Comparison of ENCODE assay signal across 17 mouse cellular contexts in the genomic region with DNA sequence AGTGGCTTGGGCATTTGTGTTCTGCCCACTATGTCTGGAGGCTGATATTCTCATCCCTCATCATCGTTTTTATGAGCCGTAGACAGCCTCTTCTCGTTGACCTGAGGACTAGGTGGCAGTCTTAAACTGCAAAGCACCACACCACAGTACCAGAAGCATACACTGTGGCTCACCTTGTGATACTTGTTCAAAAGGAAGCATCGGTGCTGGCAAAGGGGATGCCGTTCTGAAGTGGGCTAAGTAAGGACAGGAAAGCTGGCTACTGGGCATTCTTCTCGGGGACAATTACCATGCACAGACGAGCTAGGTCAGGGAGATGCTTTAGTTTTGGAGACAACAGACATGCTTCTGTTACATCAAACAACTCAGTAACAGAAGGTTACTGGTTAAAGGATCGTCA. TPM values are rescaled to one million over a fixed set of nuclear protein-coding genes. Genes with fewer than 3 reads are reported as not detected.
A peak's percentile ranks its signal among the peaks of the same experiment; 100 is the strongest.
DNase-seq lines count a peak whose midpoint lies in the region; ATAC-seq and TF ChIP-seq lines count a peak whose summit lies in the region.
"Had no signal": no experiment of that assay in that cellular context is flagged by ENCODE, and none has a peak within 500 bp of the region (broad histone marks: within the 10 kb centered on the region; RNA-seq: fewer than 3 reads in every experiment).

No protein-coding gene starts in this region.

- H3K27me3 ChIP-seq in forebrain, embryonic 14.5 days (replicated peaks; ENCODE audit: control insufficient read depth, insufficient read depth, low read length): no peaks in the 10 kb centered on the region
- no peaks in the 10 kb centered on the region for H3K27me3 ChIP-seq in forebrain, embryonic 10.5 days (ENCODE audit: poor library complexity, severe bottlenecking)
- no peaks in the 10 kb centered on the region for H3K27me3 ChIP-seq in limb, embryonic 11.5 days (ENCODE audit: control insufficient read depth, insufficient read depth, low read length)
- H3K27me3 ChIP-seq in limb, embryonic 10.5 days (ENCODE audit: low read depth, poor library complexity, severe bottlenecking): no peaks in the 10 kb centered on the region
- H3K27me3 ChIP-seq in Patski: no peaks in the 10 kb centered on the region
- no peaks in the 10 kb centered on the region; the same call in 1 of the 2 replicates for H3K27me3 ChIP-seq in neural tube, embryonic 15.5 days (replicated peaks)

- no peaks in the 10 kb centered on the region for H3K4me1 ChIP-seq in forebrain, embryonic 14.5 days (ENCODE audit: control insufficient read depth, insufficient read depth, low read length)
- H3K4me1 ChIP-seq in forebrain, embryonic 10.5 days: no peaks in the 10 kb centered on the region; the same call in 1 of the 2 replicates
- H3K4me1 ChIP-seq in limb, embryonic 11.5 days (ENCODE audit: control insufficient read depth, insufficient read depth, low read length): no peaks in the 10 kb centered on the region
- H3K4me1 ChIP-seq in limb, embryonic 10.5 days: no peaks in the 10 kb centered on the region
- H3K4me1 ChIP-seq in neural tube, embryonic 15.5 days: no peaks in the 10 kb centered on the region

- H3K36me3 ChIP-seq in forebrain, embryonic 14.5 days (ENCODE audit: control insufficient read depth, insufficient read depth, low read length): no peaks in the 10 kb centered on the region
- H3K36me3 ChIP-seq in forebrain, embryonic 10.5 days (replicated peaks): no peaks in the 10 kb centered on the region
- no peaks in the 10 kb centered on the region for H3K36me3 ChIP-seq in limb, embryonic 11.5 days (ENCODE audit: control insufficient read depth, insufficient read depth, low read length)
- H3K36me3 ChIP-seq in limb, embryonic 10.5 days: no peaks in the 10 kb centered on the region
- H3K36me3 ChIP-seq in neural tube, embryonic 15.5 days: no peaks in the 10 kb centered on the region

- H3K9ac ChIP-seq in forebrain, embryonic 14.5 days (ENCODE audit: low read length): no peak overlapping the region
- no peak overlapping the region for H3K9ac ChIP-seq in limb, embryonic 11.5 days (ENCODE audit: low read length)
- no peak overlapping the region for H3K9ac ChIP-seq in neural tube, embryonic 15.5 days (replicated peaks)

- no peak for DNase-seq in forebrain, embryonic 14.5 days (ENCODE audit: low spot score)
- no peak for DNase-seq in forebrain, embryonic 10.5 days (ENCODE audit: extremely low spot score, low spot score)
- no peak for DNase-seq in limb, embryonic 11.5 days (ENCODE audit: low spot score)
- DNase-seq in limb, embryonic 10.5 days (ENCODE audit: low spot score): no peak
- DNase-seq in Patski (ENCODE audit: low read depth, low spot score): no peak
- DNase-seq in adrenal gland, adult (ENCODE audit: inconsistent age in 2 of 2, low spot score in 1 of 2): no peak
- DNase-seq: layer of hippocampus, adult 9-11 months; right cerebral cortex, postnatal 25 days; thymus, adult 18-20 months; thymus, postnatal 4 days had no signal

- no peaks in the 10 kb centered on the region for H3K9me3 ChIP-seq in forebrain, embryonic 14.5 days (replicated peaks; ENCODE audit: control insufficient read depth, low read length)
- H3K9me3 ChIP-seq in forebrain, embryonic 10.5 days: no peaks in the 10 kb centered on the region
- H3K9me3 ChIP-seq in limb, embryonic 11.5 days (ENCODE audit: control insufficient read depth, low read length): no peaks in the 10 kb centered on the region
- H3K9me3 ChIP-seq in limb, embryonic 10.5 days (replicated peaks): no peaks in the 10 kb centered on the region
- no peaks in the 10 kb centered on the region for H3K9me3 ChIP-seq in neural tube, embryonic 15.5 days (replicated peaks)

- TF ChIP-seq CTCF in Patski (IDR thresholded peaks at IDR 0.05): no peak

- no peak overlapping the region for H3K4me3 ChIP-seq in forebrain, embryonic 14.5 days (ENCODE audit: low read depth, low read length)
- no peak overlapping the region for H3K4me3 ChIP-seq in forebrain, embryonic 10.5 days
- no peak overlapping the region for H3K4me3 ChIP-seq in limb, embryonic 11.5 days (ENCODE audit: low read depth, low read length)
- no peak overlapping the region for H3K4me3 ChIP-seq in limb, embryonic 10.5 days
- no peak overlapping the region for H3K4me3 ChIP-seq in neural tube, embryonic 15.5 days (replicated peaks)
- H3K4me3 ChIP-seq: left cerebral cortex, adult 2 months had no signal

- ATAC-seq in forebrain, embryonic 14.5 days: peak; percentile 34; the same call in 1 of the 2 replicates
- ATAC-seq in limb, embryonic 11.5 days (ENCODE audit: insufficient number of reproducible peaks, low FRiP score, low TSS enrichment, low read depth): peak; percentile 4; the same call in 1 of the 2 replicates
- ATAC-seq in Patski: peak; percentile 49
- peak; percentile 22; the same call in 1 of the 2 replicates for ATAC-seq in neural tube, embryonic 15.5 days (ENCODE audit: low FRiP score)
- ATAC-seq in megakaryocyte progenitor cell, adult 5-6 weeks (replicated peaks; ENCODE audit: poor library complexity): no peak

- H3K4me2 ChIP-seq in forebrain, embryonic 14.5 days (ENCODE audit: low read length): no peak overlapping the region
- no peak overlapping the region for H3K4me2 ChIP-seq in limb, embryonic 11.5 days (ENCODE audit: low read depth, severe bottlenecking)
- H3K4me2 ChIP-seq in neural tube, embryonic 15.5 days: no peak overlapping the region
- H3K4me2 ChIP-seq: liver, embryonic 11.5 days had no signal

- CTCF ChIA-PET in Patski (lab: Charles Lee): interaction anchor here (0.7 to 7.3 kb wide), 39 partner anchors 9 to 269 kb away, joined by 3 to 100 read pairs (median 7); partner anchors contain the start of genes Cxcl1, Cxcl2, Cxcl3 and Cxcl5

- 73% methylated on average over 8 of the region's 8 CpGs for WGBS in forebrain, embryonic 14.5 days
- 72% methylated on average over 8 of the region's 8 CpGs for WGBS in forebrain, embryonic 10.5 days
- WGBS in limb, embryonic 11.5 days: 65% methylated on average over 8 of the region's 8 CpGs
- 71% methylated on average over 8 of the region's 8 CpGs for WGBS in limb, embryonic 10.5 days
- 64% methylated on average over 8 of the region's 8 CpGs for WGBS in neural tube, embryonic 15.5 days

- POLR2A ChIA-PET in Patski (lab: Charles Lee): interaction anchor here (0.5 to 1.6 kb wide), 2 partner anchors 97 to 205 kb away, joined by 3 to 7 read pairs; partner anchors contain the start of gene Cxcl5

- in situ Hi-C loops in Patski (cut with MboI; ENCODE audit: low pct_unique_long_range_greater_than_20kb): no loop called here

- no peak overlapping the region for H3K27ac ChIP-seq in forebrain, embryonic 14.5 days (ENCODE audit: low read depth, low read length)
- no peak overlapping the region for H3K27ac ChIP-seq in forebrain, embryonic 10.5 days
- no peak overlapping the region for H3K27ac ChIP-seq in limb, embryonic 11.5 days (replicated peaks; ENCODE audit: low read depth, low read length)
- H3K27ac ChIP-seq in limb, embryonic 10.5 days: no peak overlapping the region
- H3K27ac ChIP-seq in neural tube, embryonic 15.5 days (replicated peaks): no peak overlapping the region
- H3K27ac ChIP-seq: left cerebral cortex, adult 2 months had no signal

RNA-seq across cellular contexts. Expression of gene Rassf6, which starts 21.4 kb away (rescaled TPM):
- 0.74 and 1.1 TPM in 2 replicates for polyA plus RNA-seq in forebrain, embryonic 14.5 days (2014; fragmentation: Nextera tagmentation; extraction: Ambion mirVana)
- polyA plus RNA-seq in forebrain, embryonic 10.5 days (2016; fragmentation: Nextera tagmentation; extraction: Ambion mirVana): 0.09 and 0.23 TPM in 2 replicates
- polyA plus RNA-seq in limb, embryonic 11.5 days (2014; fragmentation: Nextera tagmentation; extraction: Ambion mirVana): 0.73 and 1.1 TPM in 2 replicates
- 0.41 and 0.73 TPM in 2 replicates for polyA plus RNA-seq in limb, embryonic 10.5 days (2016; fragmentation: Nextera tagmentation; extraction: Ambion mirVana)
- 3.9 TPM for polyA plus RNA-seq in Patski (2021)
- polyA plus RNA-seq in neural tube, embryonic 15.5 days (2015; fragmentation: Nextera tagmentation; extraction: Ambion mirVana): 3.1 and 5.6 TPM in 2 replicates
- 0.52 TPM in 1 of 2 replicates, not detected in the other for total RNA-seq in megakaryocyte progenitor cell, adult 5-6 weeks (2015)
- not detected in 2 replicates for total RNA-seq in megakaryocyte progenitor cell, adult 5-6 weeks (2017)
- total RNA-seq: common myeloid progenitor, adult 5-6 weeks; gastrocnemius, postnatal 14 days had no signal
- polyA plus RNA-seq: adrenal gland, adult 2 months had no signal
